Mouse (Mus musculus) megakaryocyte-erythroid progenitor cell, adult 5-6 weeks (primary cell): ENCODE data around the gene Sipa1l1. TPM values are rescaled to one million over a fixed set of nuclear protein-coding genes. Genes with fewer than 3 reads are reported as not detected.

Experiments
- ATAC-seq: replicated peaks from 2 replicates; pipeline ENCODE4 v1.8.0; 2016; ENCODE audit warnings: mild to moderate bottlenecking, inconsistent platforms; ENCODE audit not compliant: severe bottlenecking, poor library complexity, low FRiP score, low TSS enrichment
- total RNA-seq, 2 experiments: library from RNA; stranded (forward) in 1 of 2; stranded (reverse) in 1 of 2; fragments of 200-1000, 215-1000 nt in 1 of 2; fragments of >200 nt in 1 of 2; fragmentation: Nextera tagmentation in 1 of 2; gene quantifications; 2 replicates each; pipeline ENCODE4 v1.2.3; 2014 to 2017

Gene Sipa1l1
- total RNA-seq, 2 experiments from 2014 or later: 26.9 to 47.1 TPM

GRCm38 (mm10) chr12:82234463-82235223 lies 65.5 kb downstream of the Sipa1l1 start:
- ATAC-seq: no peak

DNA sequence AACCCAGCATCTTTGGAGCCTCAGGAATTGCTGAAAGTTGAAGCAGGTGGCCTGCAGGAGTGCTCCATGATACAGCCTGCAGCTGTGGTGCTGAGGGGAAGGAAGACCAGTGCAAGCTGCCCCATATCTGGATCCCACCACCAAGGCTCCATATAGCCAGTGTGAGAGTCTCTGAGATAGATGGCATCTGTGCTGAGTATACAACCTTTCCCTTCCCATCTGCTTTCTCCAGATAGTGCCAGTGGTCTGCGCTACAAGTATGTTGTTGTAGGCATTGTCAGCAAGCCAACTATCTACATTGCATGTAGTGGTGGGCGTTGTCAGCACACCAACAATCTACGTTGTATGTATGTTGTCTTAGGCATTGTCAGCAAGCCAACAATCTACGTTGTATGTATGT lies 68.0 kb downstream of the Sipa1l1 start:
- ATAC-seq: peak; percentile 85

- ATAC-seq: no peak
These were observed 68.8 kb downstream of the Sipa1l1 start for GRCm38 (mm10) chr12:82237946-82238345.

DNA sequence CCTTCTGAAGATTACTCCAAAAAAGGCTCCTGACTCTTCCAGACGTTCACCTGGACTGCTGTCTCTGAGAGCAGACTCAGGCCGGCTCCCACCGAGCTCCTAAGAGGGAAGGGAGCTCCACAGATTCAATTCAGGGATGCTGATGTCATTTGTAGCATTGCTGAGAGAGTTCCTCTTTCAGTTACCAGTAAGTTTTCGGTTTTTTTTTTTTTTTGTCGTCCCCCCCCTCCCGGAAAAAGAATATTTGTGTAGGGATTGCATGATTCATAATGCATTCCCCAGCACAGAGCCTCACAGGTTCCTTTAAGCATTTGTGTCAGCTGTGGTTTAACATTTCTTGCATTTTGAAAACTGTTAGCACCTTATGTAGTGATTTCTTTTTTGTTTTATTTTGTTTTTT lies 71.6 kb downstream of the Sipa1l1 start:
- no peak for ATAC-seq

DNA sequence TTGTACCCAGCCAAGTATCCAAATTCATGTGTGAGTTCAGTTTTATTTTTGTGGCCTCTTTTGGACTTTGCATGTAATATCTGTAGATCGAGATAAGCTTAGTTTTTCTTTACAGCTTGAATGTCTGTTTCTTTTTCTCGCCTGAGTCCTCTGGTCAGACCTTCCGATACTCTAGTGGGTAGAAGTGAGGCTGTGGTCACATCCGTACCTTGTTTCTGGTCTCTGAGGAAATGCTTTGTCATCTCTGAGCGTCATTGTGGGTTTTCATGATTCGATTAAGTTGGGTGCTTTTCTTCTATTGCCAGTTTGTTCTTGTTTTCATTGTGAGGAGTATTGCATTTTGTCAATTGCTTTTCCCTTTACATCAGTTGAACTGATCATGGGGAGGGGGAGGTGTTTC lies 76.1 kb downstream of the Sipa1l1 start:
- peak; percentile 73 for ATAC-seq

DNA sequence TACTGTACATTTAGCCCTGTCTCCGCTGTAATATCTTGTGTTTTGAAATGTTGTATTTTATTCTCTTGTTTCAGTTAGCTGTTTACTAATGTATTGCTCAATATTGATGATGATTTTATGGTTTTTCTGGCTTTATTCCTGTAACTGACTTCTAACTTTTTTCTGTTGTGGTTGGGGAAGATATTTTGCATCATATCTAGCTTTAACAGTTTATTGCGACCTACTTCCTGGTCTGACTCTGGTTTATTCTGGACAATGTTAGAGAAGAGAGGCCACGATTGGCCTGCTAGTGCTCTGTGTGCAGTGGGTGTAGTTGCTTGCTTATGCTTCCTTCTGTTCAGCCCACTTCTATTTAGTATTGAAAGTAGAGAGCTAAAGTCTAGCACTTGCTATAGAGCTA lies 77.3 kb downstream of the Sipa1l1 start:
- peak; percentile 49; the same call in 1 of the 2 replicates for ATAC-seq

- peak; percentile 59 for ATAC-seq
These were observed 78.5 kb downstream of the Sipa1l1 start for GRCm38 (mm10) chr12:82247371-82248258.

- ATAC-seq: no peak
These were observed 79.4 kb downstream of the Sipa1l1 start for GRCm38 (mm10) chr12:82248501-82248900.

- ATAC-seq: 0 out of 2 replicates have a peak, but pooled peaks have one; percentile 31
These were observed 82.2 kb downstream of the Sipa1l1 start for GRCm38 (mm10) chr12:82251328-82251727.

DNA sequence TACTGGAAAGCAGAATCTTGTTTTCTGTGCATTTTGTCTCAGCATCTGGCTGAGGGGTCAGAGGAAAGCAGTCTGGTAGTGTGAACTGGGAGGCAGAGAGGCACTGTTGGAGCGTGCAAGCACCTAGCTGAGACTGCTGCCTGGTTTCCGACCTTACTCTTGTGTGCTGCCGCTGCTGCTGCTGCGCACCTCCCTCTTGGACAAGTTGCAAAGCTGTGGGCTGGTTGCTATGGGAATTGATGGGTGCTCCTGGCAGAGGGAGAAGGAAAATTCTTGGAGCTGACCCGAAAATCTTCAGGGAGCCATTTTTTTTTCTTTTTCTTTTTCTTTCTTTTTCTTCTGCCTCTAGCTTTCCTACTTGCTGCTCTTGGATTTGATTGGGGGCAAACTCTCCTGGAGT lies 85.0 kb downstream of the Sipa1l1 start:
- no peak for ATAC-seq

GRCm38 (mm10) chr12:82256012-82256411 lies 86.9 kb downstream of the Sipa1l1 start:
- ATAC-seq: no peak

- ATAC-seq: peak; percentile 26; the same call in 1 of the 2 replicates
These were observed 87.9 kb downstream of the Sipa1l1 start for GRCm38 (mm10) chr12:82256921-82257500.

DNA sequence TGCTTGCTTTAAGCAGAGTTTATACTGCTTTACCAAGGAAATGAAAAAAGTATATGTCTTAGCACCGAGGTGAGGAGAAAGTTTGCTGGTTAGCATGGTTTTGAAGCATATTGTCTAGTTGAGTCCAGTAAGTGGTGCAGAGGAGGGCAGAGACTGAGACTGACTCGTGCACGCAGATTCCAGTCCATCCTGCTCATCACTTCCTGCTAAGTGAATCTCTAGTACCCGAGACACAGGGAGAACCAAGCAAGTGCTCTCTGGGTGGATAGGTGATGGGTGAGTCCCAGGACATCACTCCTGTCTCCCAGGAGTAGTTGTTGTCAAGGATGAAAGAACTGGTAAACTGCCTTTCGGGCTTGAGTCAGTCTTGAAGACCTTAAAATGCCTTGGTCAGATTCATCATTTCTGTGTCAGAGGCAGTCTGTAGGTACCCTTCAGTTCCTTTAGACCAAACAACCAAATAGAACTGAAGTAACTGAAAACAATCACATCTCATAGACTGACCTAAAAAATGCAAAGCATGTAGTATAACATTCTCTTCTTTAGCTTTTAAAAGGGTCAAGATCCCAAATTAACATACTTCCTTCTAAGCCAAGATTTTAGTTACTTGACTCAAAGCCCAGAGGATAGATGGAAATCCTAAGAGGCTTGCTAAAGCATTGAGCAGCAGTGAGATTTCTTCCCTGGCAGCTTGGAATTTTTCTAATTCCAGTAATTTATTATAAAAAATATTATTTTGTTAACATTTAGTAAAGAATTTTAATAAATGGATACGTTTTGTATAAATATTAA lies 89.1 kb downstream of the Sipa1l1 start:
- ATAC-seq: no peak

DNA sequence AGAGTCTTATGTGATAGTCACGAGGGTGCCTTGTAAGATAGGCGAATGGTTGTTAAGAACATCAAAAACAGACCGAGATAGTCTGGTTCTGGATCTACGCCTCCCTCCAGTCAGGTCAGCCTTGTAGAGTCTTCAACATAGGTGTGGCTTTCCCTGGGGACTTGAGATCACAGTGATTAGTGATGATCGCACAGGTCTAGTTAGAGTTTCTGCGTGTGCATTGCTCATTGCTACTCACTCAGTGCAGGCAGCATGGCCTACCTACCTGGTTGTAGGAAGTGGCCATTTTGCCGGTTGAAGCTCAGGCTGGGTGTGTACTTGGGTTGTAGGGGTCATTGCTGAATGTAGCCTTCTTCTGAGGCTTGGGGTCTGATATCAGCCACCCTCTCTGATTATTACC lies 94.3 kb downstream of the Sipa1l1 start:
- ATAC-seq: 0 out of 2 replicates have a peak, but pooled peaks have one; percentile 50

DNA sequence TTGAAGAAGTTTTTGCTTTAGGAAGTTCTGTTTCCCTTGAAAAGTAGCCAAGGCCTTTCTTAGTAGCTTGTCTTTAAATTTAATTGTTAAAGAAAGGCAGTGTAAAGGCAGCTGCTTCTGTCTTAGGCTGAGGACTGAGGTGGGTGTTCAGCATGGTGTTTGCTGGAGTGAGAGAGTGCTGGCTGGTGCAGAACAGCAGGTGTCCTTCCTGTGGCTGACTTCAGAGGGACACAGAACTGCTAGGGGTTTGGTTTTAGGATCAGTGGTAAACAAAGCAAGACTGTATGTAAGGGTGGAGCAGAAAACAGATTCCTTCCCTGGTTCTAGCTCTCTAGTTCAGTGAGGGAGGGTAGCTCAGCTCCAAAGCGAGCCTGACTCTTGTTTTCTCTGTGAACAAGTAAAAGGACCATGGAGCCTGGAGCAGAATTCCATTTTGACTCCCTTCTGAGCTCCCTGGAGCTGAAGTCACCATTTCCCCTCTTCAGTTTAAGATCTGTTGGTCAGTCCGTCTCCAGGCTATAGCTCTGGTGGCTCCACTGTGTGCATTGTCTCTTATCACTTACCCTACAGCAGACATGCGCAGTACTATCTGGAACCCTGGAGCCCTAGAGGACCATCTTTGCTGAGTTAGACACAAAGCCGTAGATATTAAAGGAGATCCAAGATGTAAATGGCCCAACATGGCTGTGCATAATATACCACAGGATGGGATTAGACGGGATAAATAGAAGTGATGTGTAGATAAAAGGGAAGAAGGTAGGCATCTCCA lies 95.1 kb downstream of the Sipa1l1 start:
- peak; percentile 61 for ATAC-seq

GRCm38 (mm10) chr12:82265335-82266274 lies 96.5 kb downstream of the Sipa1l1 start:
- ATAC-seq: no peak

DNA sequence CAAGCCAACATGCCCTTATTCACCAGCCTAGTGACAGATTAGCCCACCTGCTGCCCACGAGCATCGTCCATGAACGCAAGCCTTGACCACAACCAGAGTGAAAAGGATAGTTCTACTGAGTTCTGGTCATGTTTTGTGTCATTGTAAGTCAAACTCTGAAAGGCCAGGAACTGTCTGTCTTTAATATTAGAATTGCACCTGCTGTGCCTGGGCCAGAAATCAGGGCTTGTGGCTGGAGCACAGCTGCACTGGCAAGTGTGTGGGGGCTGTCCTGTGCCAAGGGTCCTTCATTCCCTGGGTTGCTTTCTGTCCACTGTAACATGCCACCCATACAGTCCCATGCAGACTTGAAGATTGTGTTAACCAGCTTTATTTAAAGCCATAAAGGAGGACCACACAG lies 102.3 kb downstream of the Sipa1l1 start:
- ATAC-seq: no peak

DNA sequence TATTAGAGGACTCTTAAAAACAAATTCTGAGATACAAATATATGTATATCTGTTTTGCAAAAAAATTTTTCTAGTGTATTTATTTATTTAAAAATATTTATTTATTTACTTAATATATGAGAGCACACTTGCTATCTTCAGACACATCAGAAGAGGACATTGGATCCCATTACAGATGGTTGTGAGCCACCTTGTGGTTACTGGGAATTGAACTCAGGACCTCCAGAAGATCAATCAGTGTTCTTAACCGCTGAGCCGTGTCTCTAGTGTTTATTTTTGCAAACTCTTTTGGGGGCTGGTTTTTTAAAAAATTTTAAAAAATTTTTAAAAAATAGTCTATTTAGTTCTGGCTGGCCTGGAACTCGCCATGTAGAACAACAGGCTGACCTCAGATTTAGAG lies 104.4 kb downstream of the Sipa1l1 start:
- ATAC-seq: no peak
